Mouse (Mus musculus) liver, embryonic 12.5 days (tissue): ENCODE results near the gene Cpne7. TPM values are rescaled to one million over a fixed set of nuclear protein-coding genes. Genes with fewer than 3 reads are reported as not detected.

Experiments used
- ATAC-seq: fragments of 200-750 bp; cut with Nextera tagmentation; 2 replicates; pipeline ENCODE4 v1.8.0; 2017; ENCODE audit warnings: moderate number of reproducible peaks, mild to moderate bottlenecking, moderate library complexity
- H3K27ac ChIP-seq: fragments of 300-500 bp; sonication (generic); 2 replicates; pipeline ENCODE4 v1.5.1; 2016; ENCODE audit warnings: mild to moderate bottlenecking
- H3K27me3 ChIP-seq: fragments of 300-500 bp; sonication (generic); replicated peaks from 2 replicates; pipeline ENCODE4 v1.6.1; 2016; ENCODE audit warnings: mild to moderate bottlenecking, moderate library complexity
- H3K36me3 ChIP-seq: fragments of 300-500 bp; sonication (generic); 2 replicates; pipeline ENCODE4 v1.6.1; 2016; ENCODE audit warnings: mild to moderate bottlenecking, moderate library complexity
- H3K4me1 ChIP-seq: fragments of 300-500 bp; sonication (generic); 2 replicates; pipeline ENCODE4 v1.6.1; 2016
- H3K4me2 ChIP-seq: fragments of 300-500 bp; sonication (generic); 2 replicates; pipeline ENCODE4 v1.6.1; 2016; ENCODE audit warnings: mild to moderate bottlenecking, moderate library complexity
- H3K4me3 ChIP-seq: fragments of 300-500 bp; sonication (generic); 2 replicates; pipeline ENCODE4 v1.5.1; 2016; ENCODE audit warnings: mild to moderate bottlenecking, moderate library complexity
- H3K9ac ChIP-seq: fragments of 300-500 bp; sonication (generic); 2 replicates; pipeline ENCODE4 v1.6.1; 2016; ENCODE audit warnings: mild to moderate bottlenecking, moderate library complexity
- H3K9me3 ChIP-seq: fragments of 300-500 bp; sonication (generic); replicated peaks from 2 replicates; pipeline ENCODE4 v1.6.1; 2016; ENCODE audit warnings: mild to moderate bottlenecking, moderate library complexity
- WGBS: fragments of 180-500 bp; shearing (Covaris S2); methylation state at CpG from one replicate; pipeline ENCODE4 v1.1.7; 2016; ENCODE audit not compliant: insufficient replicate concordance; 5-methylcytosine and 5-hydroxymethylcytosine counted together
- microRNA-seq: library from miRNA; unstranded; fragments of <30 nt; microRNA quantifications from one replicate; pipeline ENCODE4, GENCODE M21; 2017
- polyA plus RNA-seq: library from polyadenylated mRNA; unstranded; fragments of >200 nt; fragmentation: Nextera tagmentation; extraction: Ambion mirVana; gene quantifications from 2 replicates; pipeline ENCODE4 v1.2.1, GENCODE M21; 2016

The Cpne7 gene
- polyA plus RNA-seq, 1 experiment from 2014 or later = 2.9 TPM

GRCm38 (mm10) chr8:123141741-123142462, 24.7 kb downstream of the Cpne7 start:
- no peaks in the 10 kb centered on the region for H3K36me3 ChIP-seq
- no peak overlapping the region for H3K27ac ChIP-seq
- H3K4me3 ChIP-seq = no peak overlapping the region
- ATAC-seq = no peak
- 79% methylated on average over 14 of the region's 14 CpGs for WGBS
- H3K9ac ChIP-seq = no peak overlapping the region
- H3K27me3 ChIP-seq = 0 out of 2 replicates have a peak, but pooled peaks cover 9% of the 10 kb centered on the region
- H3K4me2 ChIP-seq = no peak overlapping the region
- no peaks in the 10 kb centered on the region for H3K9me3 ChIP-seq
- H3K4me1 ChIP-seq = peaks cover 4% of the 10 kb centered on the region; the same call in 1 of the 2 replicates

GRCm38 (mm10) chr8:123145279-123145678, 28.1 kb downstream of the Cpne7 start:
- H3K27ac ChIP-seq = no peak overlapping the region
- no peak for ATAC-seq
- WGBS = 36% methylated on average over 6 of the region's 6 CpGs

GRCm38 (mm10) chr8:123146390-123146789, 29.2 kb downstream of the Cpne7 start:
- Histone ChIP-seq H3K4me2 (no peak overlapping the region), H3K27me3 (peaks cover 32% of the 10 kb centered on the region), H3K36me3 (no peaks in the 10 kb centered on the region), H3K4me1 (no peaks in the 10 kb centered on the region), H3K9ac (no peak overlapping the region), H3K27ac (no peak overlapping the region), H3K9me3 (no peaks in the 10 kb centered on the region), H3K4me3 (no peak overlapping the region)
- ATAC-seq = no peak
- 75% methylated on average over 7 of the region's 7 CpGs for WGBS

More at GRCm38 (mm10) chr8:123145279-123145678, 28.1 kb downstream of the Cpne7 start:
- Histone ChIP-seq H3K9me3 (no peaks in the 10 kb centered on the region), H3K4me3 (no peak overlapping the region), H3K27me3 (peaks cover 29% of the 10 kb centered on the region), H3K9ac (no peak overlapping the region), H3K36me3 (no peaks in the 10 kb centered on the region), H3K4me2 (no peak overlapping the region), H3K4me1 (no peaks in the 10 kb centered on the region)

GRCm38 (mm10) chr8:123150737-123151171, 33.6 kb downstream of the Cpne7 start:
- peaks cover 40% of the 10 kb centered on the region for H3K27me3 ChIP-seq
- no peak overlapping the region for H3K4me2 ChIP-seq
- H3K9ac ChIP-seq = no peak overlapping the region
- no peaks in the 10 kb centered on the region for H3K9me3 ChIP-seq
- 50% methylated on average over 9 of the region's 9 CpGs for WGBS
- no peaks in the 10 kb centered on the region for H3K36me3 ChIP-seq
- no peak overlapping the region for H3K27ac ChIP-seq
- ATAC-seq = no peak
- peaks cover 9% of the 10 kb centered on the region for H3K4me1 ChIP-seq
- no peak overlapping the region for H3K4me3 ChIP-seq

- WGBS = 59% methylated on average over 5 of the region's 5 CpGs
- H3K27me3 ChIP-seq = 0 out of 2 replicates have a peak, but pooled peaks cover 13% of the 10 kb centered on the region
- H3K27ac ChIP-seq = peak overlapping the region; percentile 58; the same call in 1 of the 2 replicates
- ATAC-seq = no peak
- no peak overlapping the region for H3K9ac ChIP-seq
- no peak overlapping the region for H3K4me3 ChIP-seq
- H3K4me2 ChIP-seq = 0 out of 2 replicates have a peak overlapping the region, but pooled peaks have one; percentile 46
- no peaks in the 10 kb centered on the region for H3K9me3 ChIP-seq
- H3K36me3 ChIP-seq = no peaks in the 10 kb centered on the region
- H3K4me1 ChIP-seq = peaks cover 38% of the 10 kb centered on the region
Observed at GRCm38 (mm10) chr8:123155177-123155576, 38.0 kb downstream of the Cpne7 start.

GRCm38 (mm10) chr8:123156070-123156773, 39.0 kb downstream of the Cpne7 start:
- no peak overlapping the region for H3K4me3 ChIP-seq
- 0 out of 2 replicates have a peak, but pooled peaks cover 13% of the 10 kb centered on the region for H3K27me3 ChIP-seq
- 39% methylated on average over 9 of the region's 9 CpGs for WGBS
- peak overlapping the region; percentile 49 for H3K9ac ChIP-seq
- no peaks in the 10 kb centered on the region for H3K36me3 ChIP-seq
- H3K27ac ChIP-seq = peak overlapping the region; percentile 58
- H3K9me3 ChIP-seq = no peaks in the 10 kb centered on the region
- peaks cover 38% of the 10 kb centered on the region for H3K4me1 ChIP-seq
- peak overlapping the region; percentile 46 for H3K4me2 ChIP-seq
- ATAC-seq = peak; percentile 93

- Histone ChIP-seq H3K4me1 (peaks cover 42% of the 10 kb centered on the region), H3K4me2 (peak within 1 kb of the TSS; percentile 35), H3K9me3 (no peaks in the 10 kb centered on the region), H3K27me3 (0 out of 2 replicates have a peak, but pooled peaks cover 3% of the 10 kb centered on the region), H3K9ac (no peak within 1 kb of the TSS), H3K4me3 (no peak within 1 kb of the TSS), H3K27ac (no peak within 1 kb of the TSS), H3K36me3 (no peaks in the 10 kb centered on the region)
- no peak for ATAC-seq
- 31% methylated on average over 13 of the region's 13 CpGs for WGBS
Observed at GRCm38 (mm10) chr8:123157888-123158465, 40.8 kb downstream of the Cpne7 start, which contains the start of gene Sult5a1. TSS of gene Sult5a1 (minus strand) at chr8:123158315.

GRCm38 (mm10) chr8:123181391-123181790, 64.2 kb downstream of the Cpne7 start:
- H3K9me3 ChIP-seq = peaks cover 15% of the 10 kb centered on the region
- H3K4me3 ChIP-seq = no peak overlapping the region
- H3K27me3 ChIP-seq = peaks cover 17% of the 10 kb centered on the region; the same call in 1 of the 2 replicates
- no peak overlapping the region for H3K27ac ChIP-seq
- H3K9ac ChIP-seq = no peak overlapping the region
- no peak overlapping the region for H3K4me2 ChIP-seq
- 0 out of 2 replicates have a peak, but pooled peaks cover 11% of the 10 kb centered on the region for H3K4me1 ChIP-seq
- 64% methylated on average over 3 of the region's 3 CpGs for WGBS
- no peaks in the 10 kb centered on the region for H3K36me3 ChIP-seq
- ATAC-seq = peak; percentile 27

Small RNA genes lying within 50 kb of the gene (microRNA-seq; reads per million reads assigned to microRNA genes)
- gene Mir7079 (1.4 reads per million), gene Mir7080 (not detected)

Other genes with a start within 250 kb of the Cpne7 start
- gene Ankrd11, start 75.1 kb upstream of the Cpne7 start, polyA plus RNA-seq = 43.9 and 44.0 TPM in 2 replicates
- 40.0 TPM in 2 replicates for gene Spg7, start 54.4 kb upstream of the Cpne7 start, polyA plus RNA-seq
- gene Rpl13, start 15.0 kb upstream of the Cpne7 start, polyA plus RNA-seq = 1,452 and 1,476 TPM in 2 replicates
- 1.7 and 2.1 TPM in 2 replicates for gene Sult5a1, start 40.9 kb downstream of the Cpne7 start, polyA plus RNA-seq
- 0.20 and 0.33 TPM in 2 replicates for gene Dpep1, start 68.9 kb downstream of the Cpne7 start, polyA plus RNA-seq
- 80.1 and 80.8 TPM in 2 replicates for gene Chmp1a, start 95.4 kb downstream of the Cpne7 start, polyA plus RNA-seq
- gene Spata33, start 95.5 kb downstream of the Cpne7 start, polyA plus RNA-seq = 0.44 and 1.4 TPM in 2 replicates
- gene Cdk10, start 107.5 kb downstream of the Cpne7 start, polyA plus RNA-seq = 14.7 and 16.2 TPM in 2 replicates
- gene Spata2l, start 118.9 kb downstream of the Cpne7 start, polyA plus RNA-seq = 1.4 and 1.8 TPM in 2 replicates
- 11.3 and 11.8 TPM in 2 replicates for gene Zfp276, start 136.8 kb downstream of the Cpne7 start, polyA plus RNA-seq
- gene Vps9d1, start 137.0 kb downstream of the Cpne7 start, polyA plus RNA-seq = 5.8 and 7.6 TPM in 2 replicates
- 27.4 and 32.2 TPM in 2 replicates for gene Fanca, start 201.2 kb downstream of the Cpne7 start, polyA plus RNA-seq
- gene Spire2, start 215.3 kb downstream of the Cpne7 start, polyA plus RNA-seq = 4.6 TPM in 2 replicates